Mouse (Mus musculus): Measurements from ENCODE around the gene Dgat2. TPM values are rescaled to one million over a fixed set of nuclear protein-coding genes. Genes with fewer than 3 reads are reported as not detected.
A peak's percentile ranks its signal among the peaks of the same experiment; 100 is the strongest.

Dgat2 gene
- polyA plus RNA-seq, 1 experiment from 2014 or later = 14.7 TPM

DNA sequence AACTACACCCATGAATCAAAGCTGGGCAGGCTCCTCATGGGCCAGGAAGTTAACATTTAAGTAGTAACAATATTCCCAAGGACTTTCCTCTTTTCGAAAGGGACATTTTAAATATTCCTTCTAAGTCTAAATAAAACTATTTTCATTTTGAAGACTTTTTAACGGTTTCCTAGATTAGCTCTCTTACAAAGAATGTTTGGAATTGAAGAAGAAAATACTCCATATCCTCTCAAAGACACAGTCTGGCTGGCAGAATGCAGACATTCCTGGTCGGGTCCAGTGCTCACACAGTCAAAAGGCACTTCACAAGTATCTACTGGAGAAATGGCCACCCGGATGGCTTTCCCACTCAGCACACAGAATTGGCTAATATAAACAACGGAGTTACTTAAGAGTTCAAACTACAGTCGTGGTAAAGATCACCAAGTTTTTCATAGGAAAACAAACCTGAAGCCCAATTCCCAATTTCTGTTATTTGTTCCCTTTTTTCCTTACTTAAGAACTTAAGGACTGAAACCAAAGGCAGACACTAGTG lies 50.6 kb downstream of the Dgat2 start:
- Histone ChIP-seq H3K9ac (no peak overlapping the region), H3K36me3 (no peaks in the 10 kb centered on the region), H3K27ac (no peak overlapping the region), H3K4me1 (peaks cover 23% of the 10 kb centered on the region), H3K4me3 (no peak overlapping the region), H3K9me3 (no peaks in the 10 kb centered on the region), H3K4me2 (replicated peaks) (no peak overlapping the region), H3K27me3 (no peaks in the 10 kb centered on the region)
- no peak for ATAC-seq (ENCODE audit: insufficient number of reproducible peaks, insufficient read depth, low FRiP score, low TSS enrichment)
- 66% methylated on average over 6 of the region's 6 CpGs for WGBS

DNA sequence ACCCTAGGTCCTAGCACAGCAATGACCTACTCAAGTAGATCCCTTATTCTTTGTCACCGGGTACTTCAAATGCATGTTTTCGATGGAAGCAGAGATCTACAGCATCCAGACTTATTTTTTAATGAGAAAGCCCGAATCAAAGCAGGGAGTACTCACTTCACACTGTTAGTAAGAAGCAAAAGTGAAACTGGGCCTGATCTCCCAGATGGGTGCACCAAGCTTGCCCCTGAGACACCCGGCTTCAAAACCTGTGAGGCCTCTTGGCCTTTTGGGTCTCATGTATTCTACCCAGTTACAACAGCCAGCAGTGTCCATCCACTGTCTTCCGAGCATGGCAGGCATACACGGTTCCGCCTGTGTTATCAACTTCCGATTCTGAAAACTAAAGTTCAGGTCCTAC lies 53.6 kb downstream of the Dgat2 start:
- H3K36me3 ChIP-seq = no peaks in the 10 kb centered on the region
- no peak overlapping the region for H3K4me3 ChIP-seq
- H3K9ac ChIP-seq = no peak overlapping the region
- H3K4me1 ChIP-seq = peaks cover 23% of the 10 kb centered on the region
- no peak for ATAC-seq (ENCODE audit: insufficient number of reproducible peaks, insufficient read depth, low FRiP score, low TSS enrichment)
- H3K4me2 ChIP-seq (replicated peaks) = no peak overlapping the region
- H3K27me3 ChIP-seq = no peaks in the 10 kb centered on the region
- 90% methylated on average over 8 of the region's 8 CpGs for WGBS
- H3K27ac ChIP-seq = peak overlapping the region; percentile 80; the same call in 1 of the 2 replicates
- H3K9me3 ChIP-seq = 0 out of 2 replicates have a peak, but pooled peaks cover 7% of the 10 kb centered on the region

DNA sequence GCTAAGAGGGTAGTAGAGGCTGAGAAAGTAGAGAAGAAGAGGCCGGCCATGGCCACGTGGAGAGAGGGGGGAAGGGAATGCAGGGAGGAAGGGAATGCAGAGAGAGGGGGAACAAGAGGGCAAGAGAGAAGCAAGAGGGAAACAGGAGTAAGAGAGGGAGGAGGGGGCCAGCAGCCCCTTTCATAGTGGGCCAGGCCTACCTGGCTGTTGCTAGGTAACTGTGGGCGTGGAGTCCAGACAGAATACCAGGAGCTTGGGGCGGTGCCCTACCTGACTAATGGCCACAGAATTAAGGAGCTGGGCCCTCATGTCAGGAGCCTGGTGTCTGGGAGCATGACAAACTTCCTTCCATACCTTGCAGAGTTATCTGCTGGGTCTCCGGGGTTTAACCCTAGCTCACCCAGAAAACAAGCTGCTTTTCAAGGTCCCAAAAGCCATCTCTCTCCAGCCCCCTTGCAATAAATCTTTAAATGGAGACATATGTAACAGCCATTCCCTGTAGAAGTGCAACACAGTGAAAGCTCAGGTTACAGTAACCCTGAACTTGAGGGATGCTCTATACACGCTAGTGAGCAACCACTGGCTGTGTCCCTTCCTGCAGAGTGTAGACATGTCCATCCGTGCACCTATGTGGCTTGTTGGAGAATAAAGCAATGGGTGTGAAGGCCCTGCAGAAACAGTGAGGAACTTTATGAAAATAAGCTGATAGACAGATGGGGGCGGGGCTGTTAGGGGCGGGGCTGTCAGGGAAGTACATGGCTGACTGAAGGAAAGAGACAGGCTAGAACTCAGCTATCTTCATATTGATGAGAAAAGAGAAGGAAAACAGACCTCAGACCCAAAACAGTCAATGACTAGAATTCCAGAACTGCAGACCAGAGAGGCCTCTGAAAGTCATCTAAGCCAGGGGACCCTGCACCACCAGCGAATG lies 54.2 kb downstream of the Dgat2 start:
- no peak overlapping the region for H3K4me2 ChIP-seq (replicated peaks)
- H3K27me3 ChIP-seq = no peaks in the 10 kb centered on the region
- no peaks in the 10 kb centered on the region for H3K36me3 ChIP-seq
- H3K9me3 ChIP-seq = 0 out of 2 replicates have a peak, but pooled peaks cover 7% of the 10 kb centered on the region
- no peak overlapping the region for H3K4me3 ChIP-seq
- 0 out of 2 replicates have a peak, but pooled peaks have one; percentile 23 for ATAC-seq (ENCODE audit: insufficient number of reproducible peaks, insufficient read depth, low FRiP score, low TSS enrichment)
- no peak overlapping the region for H3K9ac ChIP-seq
- H3K4me1 ChIP-seq = peaks cover 23% of the 10 kb centered on the region
- H3K27ac ChIP-seq = peak overlapping the region; percentile 80
- 34% methylated on average over 10 of the region's 10 CpGs for WGBS

DNA sequence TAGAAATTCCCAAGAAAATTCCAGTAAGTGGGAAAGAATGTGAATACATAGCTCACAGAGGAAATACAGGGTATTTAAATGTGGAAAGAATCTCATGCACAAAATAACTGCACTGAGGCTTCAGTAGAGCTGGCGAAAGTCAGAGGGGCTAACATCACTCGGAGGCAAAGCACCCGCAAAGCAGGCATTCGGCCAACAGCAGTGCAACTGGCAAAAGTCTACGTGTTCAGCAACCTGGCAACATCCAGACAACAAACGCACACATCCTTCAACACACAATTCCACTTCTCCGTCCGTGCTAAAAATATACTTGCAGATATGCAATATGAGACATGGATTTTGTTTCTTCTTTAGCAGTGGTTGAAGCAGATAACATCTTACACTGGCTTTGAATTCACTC lies 56.5 kb downstream of the Dgat2 start:
- no peak for ATAC-seq (ENCODE audit: insufficient number of reproducible peaks, insufficient read depth, low FRiP score, low TSS enrichment)
- 0 out of 2 replicates have a peak, but pooled peaks cover 7% of the 10 kb centered on the region for H3K9me3 ChIP-seq
- peaks cover 23% of the 10 kb centered on the region for H3K4me1 ChIP-seq
- no peaks in the 10 kb centered on the region for H3K27me3 ChIP-seq
- H3K27ac ChIP-seq = no peak overlapping the region
- H3K36me3 ChIP-seq = no peaks in the 10 kb centered on the region
- no peak overlapping the region for H3K4me3 ChIP-seq
- 80% methylated on average over 8 of the region's 8 CpGs for WGBS
- H3K9ac ChIP-seq = no peak overlapping the region
- H3K4me2 ChIP-seq (replicated peaks) = no peak overlapping the region

DNA sequence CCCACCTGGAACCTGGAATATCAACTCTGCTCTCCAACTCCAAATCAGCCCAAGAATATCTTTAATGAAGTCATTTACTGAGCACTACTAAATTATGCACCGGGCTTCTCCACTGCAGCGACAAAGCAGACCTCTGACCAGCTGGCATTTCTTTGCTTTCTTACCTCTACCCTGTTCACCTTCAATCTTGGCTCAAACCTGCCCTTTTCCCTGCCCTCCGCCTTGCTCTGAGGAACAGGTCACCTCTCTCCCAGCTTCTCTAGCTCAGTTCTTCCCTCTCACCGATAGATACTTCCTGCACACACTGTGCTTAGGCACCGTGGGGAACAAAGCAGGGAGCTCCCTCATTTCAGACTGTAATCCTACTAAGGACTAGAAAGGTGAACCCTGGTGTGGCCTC lies 59.9 kb downstream of the Dgat2 start:
- H3K4me1 ChIP-seq = peaks cover 5% of the 10 kb centered on the region
- 76% methylated on average over 5 of the region's 5 CpGs for WGBS
- H3K4me2 ChIP-seq (replicated peaks) = no peak overlapping the region
- H3K9ac ChIP-seq = no peak overlapping the region
- no peak overlapping the region for H3K27ac ChIP-seq
- H3K27me3 ChIP-seq = no peaks in the 10 kb centered on the region
- H3K9me3 ChIP-seq = 0 out of 2 replicates have a peak, but pooled peaks cover 7% of the 10 kb centered on the region
- no peaks in the 10 kb centered on the region; the same call in 1 of the 2 replicates for H3K36me3 ChIP-seq
- no peak overlapping the region for H3K4me3 ChIP-seq
- no peak for ATAC-seq (ENCODE audit: insufficient number of reproducible peaks, insufficient read depth, low FRiP score, low TSS enrichment)

DNA sequence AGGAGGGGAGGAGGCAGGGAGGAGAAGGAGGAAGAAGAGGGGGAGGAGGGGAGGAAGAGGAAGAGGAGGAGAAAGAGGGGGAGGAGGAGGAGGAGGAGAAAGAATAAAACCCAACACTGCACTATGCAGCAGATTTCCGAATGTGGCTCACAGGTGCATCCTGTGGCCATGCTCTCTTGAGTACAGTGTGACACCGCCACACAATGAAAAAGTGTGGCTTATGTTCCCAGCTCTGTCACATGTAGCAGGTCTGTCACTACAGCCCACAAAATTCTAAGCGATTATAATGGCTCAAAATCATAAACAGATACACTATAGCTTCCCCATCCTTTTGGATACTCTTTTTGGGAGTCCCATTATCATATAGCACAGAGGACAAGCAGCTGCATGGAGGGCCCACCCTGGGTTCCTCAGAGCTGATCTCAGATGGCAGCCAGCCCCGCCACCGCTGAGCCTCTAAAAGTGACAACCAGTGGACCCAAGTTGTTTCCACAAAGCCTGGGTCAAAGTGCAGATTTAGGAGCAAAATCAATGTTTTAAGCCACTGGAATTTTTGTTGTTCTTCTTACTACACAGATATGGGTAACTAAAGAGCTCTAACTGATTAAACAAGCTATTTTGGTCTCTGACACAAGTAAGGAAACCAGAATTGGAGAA lies 61.5 kb downstream of the Dgat2 start:
- no peak overlapping the region for H3K27ac ChIP-seq
- no peak overlapping the region for H3K4me2 ChIP-seq (replicated peaks)
- 86% methylated on average over 5 of the region's 5 CpGs for WGBS
- ATAC-seq (ENCODE audit: insufficient number of reproducible peaks, insufficient read depth, low FRiP score, low TSS enrichment) = no peak
- H3K36me3 ChIP-seq = no peaks in the 10 kb centered on the region; the same call in 1 of the 2 replicates
- no peak overlapping the region for H3K4me3 ChIP-seq
- no peak overlapping the region for H3K9ac ChIP-seq
- H3K4me1 ChIP-seq = no peaks in the 10 kb centered on the region
- no peaks in the 10 kb centered on the region for H3K27me3 ChIP-seq
- H3K9me3 ChIP-seq = 0 out of 2 replicates have a peak, but pooled peaks cover 7% of the 10 kb centered on the region

DNA sequence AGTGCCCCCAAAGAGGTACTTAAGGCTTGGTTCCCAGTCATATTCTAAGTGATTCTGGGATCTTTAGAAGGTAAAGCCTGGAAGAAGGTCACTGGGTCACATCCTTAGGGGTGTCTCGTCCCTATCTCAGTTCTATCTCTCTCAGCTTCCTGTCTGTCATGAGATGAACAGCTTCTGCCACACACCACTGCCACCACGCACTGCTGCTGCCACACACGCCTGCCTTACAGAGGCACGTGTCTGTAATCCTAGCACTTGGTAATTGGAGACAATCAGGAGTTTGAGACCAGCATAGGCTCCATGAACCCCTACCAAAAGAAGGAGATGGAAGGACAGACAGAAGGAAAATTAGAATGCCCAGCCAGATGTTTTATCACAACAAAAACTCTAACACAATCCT lies 62.4 kb downstream of the Dgat2 start:
- no peak for ATAC-seq (ENCODE audit: insufficient number of reproducible peaks, insufficient read depth, low FRiP score, low TSS enrichment)
- no peak overlapping the region for H3K9ac ChIP-seq
- H3K4me2 ChIP-seq (replicated peaks) = no peak overlapping the region
- H3K27ac ChIP-seq = no peak overlapping the region
- no peaks in the 10 kb centered on the region for H3K4me1 ChIP-seq
- H3K36me3 ChIP-seq = no peaks in the 10 kb centered on the region; the same call in 1 of the 2 replicates
- H3K4me3 ChIP-seq = no peak overlapping the region
- 62% methylated on average over 4 of the region's 4 CpGs for WGBS
- no peaks in the 10 kb centered on the region for H3K27me3 ChIP-seq
- H3K9me3 ChIP-seq = 0 out of 2 replicates have a peak, but pooled peaks cover 7% of the 10 kb centered on the region

DNA sequence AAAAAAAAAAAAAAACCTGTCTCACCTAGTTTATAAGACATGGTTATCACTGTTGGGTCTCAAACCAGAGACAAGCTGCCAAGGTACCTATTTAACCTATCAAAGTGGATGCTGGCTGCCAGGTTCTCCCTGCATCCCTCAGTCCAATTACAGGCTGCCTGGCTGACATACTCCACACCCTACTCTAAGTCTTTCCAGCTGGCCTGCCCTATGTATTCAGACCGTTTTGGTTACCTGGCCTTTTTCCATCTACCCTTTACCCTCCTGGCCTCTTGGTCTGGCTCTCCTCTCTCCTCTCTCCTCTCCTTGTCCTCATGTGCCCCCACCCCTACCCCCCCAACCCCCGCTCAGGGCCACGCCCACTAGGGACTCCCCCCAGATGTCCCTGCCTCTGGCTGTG lies 65.7 kb downstream of the Dgat2 start:
- Histone ChIP-seq H3K27ac (no peak overlapping the region), H3K9ac (no peak overlapping the region), H3K36me3 (no peaks in the 10 kb centered on the region; the same call in 1 of the 2 replicates), H3K9me3 (no peaks in the 10 kb centered on the region), H3K4me1 (no peaks in the 10 kb centered on the region), H3K4me3 (no peak overlapping the region), H3K27me3 (no peaks in the 10 kb centered on the region), H3K4me2 (replicated peaks) (no peak overlapping the region)
- no peak for ATAC-seq (ENCODE audit: insufficient number of reproducible peaks, insufficient read depth, low FRiP score, low TSS enrichment)
- WGBS = 69% methylated on average over 3 of the region's 3 CpGs

DNA sequence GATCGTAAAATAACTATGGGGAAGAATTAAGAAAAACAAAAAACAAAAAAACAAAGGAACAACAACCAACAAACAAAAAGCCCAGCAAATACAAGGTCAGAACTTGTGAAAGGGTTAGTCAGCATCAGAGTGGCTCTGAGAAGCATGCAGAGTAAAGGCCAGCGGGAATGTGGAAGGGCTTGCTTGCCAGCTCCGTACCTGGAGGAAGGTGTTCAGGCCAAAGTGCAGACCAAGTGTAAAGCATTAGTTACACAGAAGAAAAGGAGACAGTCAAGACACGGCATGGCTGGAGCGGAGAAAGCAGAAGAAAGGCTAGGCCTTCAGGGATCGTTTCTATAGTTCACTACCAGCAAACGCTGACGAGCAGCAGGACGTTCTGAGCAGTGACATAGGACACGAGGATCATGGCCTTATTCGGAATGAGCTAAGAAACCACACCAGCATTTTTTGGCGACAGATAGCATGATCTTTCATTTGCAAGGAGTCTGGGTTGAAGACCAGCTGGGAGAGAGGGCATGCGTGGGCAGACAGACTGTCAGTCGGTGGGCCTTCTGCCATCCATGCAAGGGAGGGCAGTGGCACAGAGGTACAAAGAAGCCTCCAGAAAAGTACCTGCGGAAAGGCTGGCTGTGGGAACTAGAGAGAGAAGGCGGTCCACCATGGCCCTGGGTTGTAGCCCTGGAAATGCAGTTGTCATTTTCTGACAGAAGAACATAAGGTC lies 68.4 kb downstream of the Dgat2 start:
- no peaks in the 10 kb centered on the region; the same call in 1 of the 2 replicates for H3K4me1 ChIP-seq
- no peaks in the 10 kb centered on the region; the same call in 1 of the 2 replicates for H3K36me3 ChIP-seq
- ATAC-seq (ENCODE audit: insufficient number of reproducible peaks, insufficient read depth, low FRiP score, low TSS enrichment) = no peak
- H3K27ac ChIP-seq = no peak overlapping the region
- no peak overlapping the region for H3K4me3 ChIP-seq
- no peaks in the 10 kb centered on the region for H3K27me3 ChIP-seq
- no peak overlapping the region for H3K4me2 ChIP-seq (replicated peaks)
- H3K9me3 ChIP-seq = no peaks in the 10 kb centered on the region
- H3K9ac ChIP-seq = no peak overlapping the region
- WGBS = 87% methylated on average over 16 of the region's 16 CpGs

DNA sequence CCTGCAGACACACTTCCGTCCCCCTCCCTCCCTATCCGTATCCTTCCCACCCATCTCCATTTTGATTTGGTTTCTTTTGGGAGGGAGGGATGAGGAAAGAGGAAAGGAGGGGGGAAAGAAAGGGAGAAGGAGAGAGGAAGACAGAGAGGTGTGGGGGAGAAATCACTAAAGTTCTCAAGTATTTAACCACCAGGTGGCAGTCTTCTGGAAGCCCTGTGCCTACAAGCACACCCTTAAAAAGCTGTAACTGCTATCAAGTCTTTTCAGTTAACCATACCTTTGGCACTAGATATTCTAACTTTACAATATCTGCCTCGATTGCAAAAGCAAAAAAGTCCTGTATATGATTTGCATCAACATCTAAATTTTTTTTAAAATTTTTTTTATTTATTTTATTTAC lies 75.0 kb downstream of the Dgat2 start:
- H3K4me2 ChIP-seq (replicated peaks) = no peak overlapping the region
- peaks cover 12% of the 10 kb centered on the region for H3K4me1 ChIP-seq
- no peaks in the 10 kb centered on the region for H3K9me3 ChIP-seq
- no peaks in the 10 kb centered on the region for H3K36me3 ChIP-seq
- no peak overlapping the region for H3K4me3 ChIP-seq
- no peak overlapping the region for H3K9ac ChIP-seq
- no peak for ATAC-seq (ENCODE audit: insufficient number of reproducible peaks, insufficient read depth, low FRiP score, low TSS enrichment)
- WGBS = 37% methylated on average over 3 of the region's 3 CpGs
- no peaks in the 10 kb centered on the region for H3K27me3 ChIP-seq
- H3K27ac ChIP-seq = no peak overlapping the region

DNA sequence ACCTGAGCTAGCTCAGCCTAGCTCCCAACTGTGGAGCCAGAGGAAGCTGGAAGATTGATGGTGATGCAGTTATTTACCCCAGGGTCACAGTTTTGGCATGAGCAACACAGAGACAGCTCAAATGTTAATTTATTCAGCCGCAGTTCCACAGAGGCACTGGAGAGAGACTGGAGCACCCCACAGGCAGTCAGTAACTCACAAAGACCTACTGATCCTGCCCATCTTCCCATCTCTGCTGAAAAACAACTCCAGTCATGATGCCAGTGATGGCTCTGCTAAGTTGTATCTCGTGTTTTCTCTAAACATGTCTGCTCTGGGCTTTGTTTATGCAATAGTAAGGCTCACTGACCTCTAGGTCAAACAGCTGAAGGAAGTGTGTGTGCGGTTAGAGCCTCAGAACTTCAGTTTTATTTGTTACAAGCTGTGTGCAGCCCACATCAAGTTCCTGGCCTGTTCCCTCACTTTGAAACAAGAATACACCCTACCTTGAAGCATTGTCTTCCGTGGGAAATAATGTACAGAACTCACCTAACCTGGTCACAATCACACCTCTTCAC lies 75.7 kb downstream of the Dgat2 start:
- H3K27me3 ChIP-seq = no peaks in the 10 kb centered on the region
- H3K9me3 ChIP-seq = no peaks in the 10 kb centered on the region
- H3K27ac ChIP-seq = no peak overlapping the region
- ATAC-seq (ENCODE audit: insufficient number of reproducible peaks, insufficient read depth, low FRiP score, low TSS enrichment) = no peak
- no peak overlapping the region for H3K4me2 ChIP-seq (replicated peaks)
- no peak overlapping the region for H3K4me3 ChIP-seq
- WGBS = 40% methylated on average over 4 of the region's 4 CpGs
- H3K36me3 ChIP-seq = no peaks in the 10 kb centered on the region
- no peak overlapping the region for H3K9ac ChIP-seq
- peaks cover 20% of the 10 kb centered on the region for H3K4me1 ChIP-seq
